Mouse (Mus musculus) MEL (cell line): ENCODE data around the gene Aldh1a1. TPM values are rescaled to one million over a fixed set of nuclear protein-coding genes. Genes with fewer than 3 reads are reported as not detected.

Experiments used
- DNase-seq: peaks from one replicate; pipeline ENCODE4 v3.0.0; 2011; ENCODE audit warnings: low read depth, low spot score
- H3K27ac ChIP-seq: 2 replicates; pipeline ENCODE4 v1.5.1; 2012; ENCODE audit warnings: low read depth, mild to moderate bottlenecking, control low read depth, low read length, moderate library complexity; ENCODE audit not compliant: control insufficient read depth
- H3K27me3 ChIP-seq, 2 experiments: fragments of 150-350 bp in 1 of 2; sonication (generic) in 1 of 2; 2 replicates each; pipeline ENCODE4 v1.6.1; 2012; ENCODE audit warnings: low read length in 2 of 2, mild to moderate bottlenecking in 2 of 2, improper control_type of control experiment in 1 of 2, moderate library complexity in 1 of 2; ENCODE audit not compliant: insufficient read depth in 2 of 2, control insufficient read depth in 1 of 2
- H3K36me3 ChIP-seq, 2 experiments: 2 replicates each; pipeline ENCODE4 v1.6.1; 2012 to 2014; ENCODE audit warnings: low read length in 2 of 2, improper control_type of control experiment in 1 of 2, inconsistent platforms in 1 of 2, mild to moderate bottlenecking in 1 of 2; ENCODE audit not compliant: insufficient read depth in 2 of 2, control insufficient read depth in 1 of 2
- H3K4me1 ChIP-seq, 2 experiments: fragments of 150-350 bp in 1 of 2; sonication (generic) in 1 of 2; 2 replicates each; pipeline ENCODE4 v1.6.1; 2012; ENCODE audit warnings: low read length in 2 of 2, improper control_type of control experiment in 1 of 2, mild to moderate bottlenecking in 1 of 2; ENCODE audit not compliant: insufficient read depth in 2 of 2, control insufficient read depth in 1 of 2
- H3K4me3 ChIP-seq, 2 experiments: fragments of 150-350 bp in 1 of 2; sonication (generic) in 1 of 2; 2 replicates each; pipeline ENCODE4 v1.5.1; 2012; ENCODE audit warnings: low read depth in 2 of 2, low read length in 2 of 2, mild to moderate bottlenecking in 2 of 2, moderate library complexity in 2 of 2, control low read depth in 1 of 2, improper control_type of control experiment in 1 of 2; ENCODE audit not compliant: control insufficient read depth in 1 of 2, insufficient read depth in 1 of 2
- H3K79me2 ChIP-seq: 2 replicates; pipeline ENCODE4 v1.6.1; 2012; ENCODE audit warnings: mild to moderate bottlenecking, low read length, moderate library complexity; ENCODE audit not compliant: control insufficient read depth, poor library complexity, insufficient read depth
- H3K9ac ChIP-seq: 2 replicates; pipeline ENCODE4 v1.6.1; 2012; ENCODE audit warnings: low read depth, mild to moderate bottlenecking, control low read depth, low read length, moderate library complexity; ENCODE audit not compliant: control insufficient read depth, poor library complexity, severe bottlenecking
- H3K9me3 ChIP-seq: fragments of 150-350 bp; sonication (generic); replicated peaks from 2 replicates; pipeline ENCODE4 v1.6.1; 2012; ENCODE audit warnings: mild to moderate bottlenecking, low read length, improper control_type of control experiment, moderate library complexity; ENCODE audit not compliant: insufficient read depth
- CHD1 ChIP-seq: IDR thresholded peaks from 2 replicates; pipeline ENCODE4 v1.6.1; 2012; ENCODE audit warnings: low read depth, mild to moderate bottlenecking, inconsistent platforms, low read length, improper control_type of control experiment
- CTCF ChIP-seq, 3 experiments: IDR thresholded peaks in 2 of 3; conservative IDR thresholded peaks in 1 of 3; 2 replicates each; pipeline ENCODE4 v1.5.1; 2011 to 2012; ENCODE audit warnings: low read length in 3 of 3, low read depth in 2 of 3, mild to moderate bottlenecking in 2 of 3, improper control_type of control experiment in 1 of 3, inconsistent platforms in 1 of 3, mixed read lengths in 1 of 3, moderate library complexity in 1 of 3; ENCODE audit not compliant: control insufficient read depth in 1 of 3, insufficient read depth in 1 of 3, poor library complexity in 1 of 3, severe bottlenecking in 1 of 3
- E2F4 ChIP-seq: IDR thresholded peaks from 2 replicates; pipeline ENCODE4 v1.6.1; 2011; ENCODE audit warnings: low read depth, low read length, improper control_type of control experiment, borderline replicate concordance
- ELF1 ChIP-seq: IDR thresholded peaks from 2 replicates; pipeline ENCODE4 v1.6.1; 2014; ENCODE audit warnings: low read depth, mild to moderate bottlenecking, inconsistent platforms, low read length, improper control_type of control experiment, moderate library complexity
- HCFC1 ChIP-seq: IDR thresholded peaks from 2 replicates; pipeline ENCODE4 v1.6.1; 2012; ENCODE audit warnings: low read depth, mild to moderate bottlenecking, inconsistent platforms, low read length, improper control_type of control experiment, moderate library complexity
- JUND ChIP-seq: IDR thresholded peaks from 2 replicates; pipeline ENCODE4 v1.6.1; 2011; ENCODE audit warnings: low read depth, mild to moderate bottlenecking, improper control_type of control experiment, low read length
- MAFK ChIP-seq: IDR thresholded peaks from 2 replicates; pipeline ENCODE4 v1.6.1; 2011; ENCODE audit warnings: low read depth, mild to moderate bottlenecking, low read length, improper control_type of control experiment, borderline replicate concordance
- MAX ChIP-seq: IDR thresholded peaks from 2 replicates; pipeline ENCODE4 v1.6.1; 2011; ENCODE audit warnings: low read length, improper control_type of control experiment
- MAZ ChIP-seq: IDR thresholded peaks from 2 replicates; pipeline ENCODE4 v1.6.1; 2012; ENCODE audit warnings: low read depth, mild to moderate bottlenecking, inconsistent platforms, low read length, improper control_type of control experiment
- MEF2A ChIP-seq: IDR thresholded peaks from 2 replicates; pipeline ENCODE4 v1.6.1; 2014; ENCODE audit warnings: low read depth, mild to moderate bottlenecking, inconsistent platforms, low read length, improper control_type of control experiment; ENCODE audit not compliant: poor library complexity, insufficient replicate concordance, severe bottlenecking; ENCODE audit errors: extremely low read depth
- MXI1 ChIP-seq: IDR thresholded peaks from 2 replicates; pipeline ENCODE4 v1.6.1; 2011; ENCODE audit warnings: mild to moderate bottlenecking, low read depth, low read length, improper control_type of control experiment
- MYB ChIP-seq: IDR thresholded peaks from 2 replicates; pipeline ENCODE4 v1.6.1; 2011; ENCODE audit warnings: mild to moderate bottlenecking, low read depth, low read length, improper control_type of control experiment
- MYC ChIP-seq: IDR thresholded peaks from 2 replicates; pipeline ENCODE4 v1.6.1; 2011; ENCODE audit warnings: low read depth, mild to moderate bottlenecking, low read length, improper control_type of control experiment, moderate library complexity
- NELFE ChIP-seq: IDR thresholded peaks from 2 replicates; pipeline ENCODE4 v1.6.1; 2011; ENCODE audit warnings: low read depth, low read length, improper control_type of control experiment
- RAD21 ChIP-seq: IDR thresholded peaks from 2 replicates; pipeline ENCODE4 v1.6.1; 2011; ENCODE audit warnings: mild to moderate bottlenecking, low read depth, low read length, improper control_type of control experiment
- RCOR1 ChIP-seq: IDR thresholded peaks from 2 replicates; pipeline ENCODE4 v1.6.1; 2012; ENCODE audit warnings: low read depth, mild to moderate bottlenecking, inconsistent platforms, low read length, improper control_type of control experiment
- SIN3A ChIP-seq: IDR thresholded peaks from 2 replicates; pipeline ENCODE4 v1.6.1; 2012; ENCODE audit warnings: low read length, improper control_type of control experiment, inconsistent platforms
- TAL1 ChIP-seq: IDR thresholded peaks from 2 replicates; pipeline ENCODE4 v1.6.1; 2012; ENCODE audit warnings: mild to moderate bottlenecking, inconsistent platforms, low read length, moderate library complexity, mixed read lengths
- TCF12 ChIP-seq: IDR thresholded peaks from 2 replicates; pipeline ENCODE4 v1.6.1; 2014; ENCODE audit warnings: low read depth, mild to moderate bottlenecking, inconsistent platforms, low read length, improper control_type of control experiment, moderate library complexity
- UBTF ChIP-seq: IDR thresholded peaks from 2 replicates; pipeline ENCODE4 v1.6.1; 2012; ENCODE audit warnings: low read depth, mild to moderate bottlenecking, inconsistent platforms, low read length, improper control_type of control experiment, moderate library complexity, borderline replicate concordance; ENCODE audit not compliant: insufficient read depth
- ZC3H11A ChIP-seq: IDR thresholded peaks from 2 replicates; pipeline ENCODE4 v1.6.1; 2012; ENCODE audit warnings: low read depth, mild to moderate bottlenecking, inconsistent platforms, low read length, improper control_type of control experiment
- polyA plus RNA-seq, 2 experiments: library from polyadenylated mRNA; stranded (reverse) in 1 of 2; unstranded in 1 of 2; fragments of >175 nt in 1 of 2; fragments of >200 nt in 1 of 2; gene quantifications; 2 replicates each; pipeline versions ENCODE4 v1.2.1 to v1.2.4; 2012; ENCODE audit warnings: low replicate concordance in 2 of 2, low read depth in 1 of 2; ENCODE audit not compliant: insufficient read length in 2 of 2, insufficient read depth in 1 of 2, missing spikeins in 1 of 2
- total RNA-seq: library from RNA; depleted of rRNA; stranded (reverse); fragments of 300-350 nt; gene quantifications from 2 replicates; pipeline ENCODE4 v1.2.3, GENCODE M21; 2012

The Aldh1a1 gene
- total and polyA plus RNA-seq, 3 experiments = 2.3 to 10.3 TPM; not detected in 1

DNA sequence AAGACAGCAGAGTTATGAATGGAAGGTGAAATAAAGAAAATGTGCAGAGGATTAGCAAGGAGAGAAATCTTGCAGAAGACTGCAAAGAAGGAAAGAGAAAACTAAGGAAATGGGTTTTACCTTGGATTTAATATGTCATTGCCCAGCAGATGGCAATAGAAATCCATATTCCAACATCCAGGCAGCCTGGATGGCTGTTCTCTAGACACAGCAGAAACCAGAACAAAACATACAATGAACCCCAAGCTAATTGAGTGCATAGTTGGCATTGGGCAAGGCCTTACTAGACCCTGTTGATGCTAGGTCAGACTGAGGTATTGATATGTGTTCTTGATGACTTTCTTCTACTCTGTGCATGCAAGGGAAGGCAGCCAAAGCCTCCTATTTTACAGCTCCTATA is 43.0 kb upstream of the Aldh1a1 start (continued):
- TF ChIP-seq MAZ = no peak
- no peak for TF ChIP-seq MYB
- no peak for TF ChIP-seq MXI1
- TF ChIP-seq TAL1 = no peak
- TF ChIP-seq MAFK = no peak
- peak; percentile 31; the same call in 1 of the 2 replicates for TF ChIP-seq ZC3H11A
- TF ChIP-seq UBTF = no peak
- TF ChIP-seq MYC = no peak
- no peak for TF ChIP-seq CHD1

DNA sequence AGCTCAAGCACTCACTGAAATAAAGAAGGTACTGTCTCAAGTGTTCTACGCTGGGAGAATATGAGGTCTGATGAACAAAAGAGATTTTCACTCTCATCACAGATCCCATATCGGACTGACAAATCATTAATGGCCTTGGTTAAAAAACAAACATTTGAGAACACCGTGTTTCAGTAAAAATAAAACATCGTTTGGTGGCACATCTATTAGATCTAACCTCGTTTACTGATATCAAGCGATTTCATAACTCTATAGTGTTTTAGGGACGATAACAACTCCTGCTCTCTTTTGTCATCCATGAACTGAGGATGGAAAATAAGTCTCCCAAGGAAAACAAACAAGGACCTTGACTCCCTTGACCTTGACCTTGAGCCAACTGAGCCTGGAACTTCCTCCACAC is 41.5 kb upstream of the Aldh1a1 start:
- Histone ChIP-seq H3K27me3 (no peaks in the 10 kb centered on the region), H3K9me3 (no peaks in the 10 kb centered on the region), H3K27ac (no peak overlapping the region), H3K4me3 (no peak overlapping the region), H3K79me2 (no peaks in the 10 kb centered on the region), H3K9ac (no peak overlapping the region), H3K36me3 (no peaks in the 10 kb centered on the region), H3K4me1 (no peaks in the 10 kb centered on the region)
- no peak for DNase-seq
- no peak for TF ChIP-seq RCOR1
- no peak for TF ChIP-seq CHD1
- no peak for TF ChIP-seq MAFK
- no peak for TF ChIP-seq RAD21
- TF ChIP-seq TAL1 = no peak
- TF ChIP-seq MAX = no peak
- TF ChIP-seq NELFE = no peak
- no peak for TF ChIP-seq SIN3A
- no peak for TF ChIP-seq TCF12
- TF ChIP-seq MAZ = no peak
- TF ChIP-seq MEF2A = no peak
- no peak for TF ChIP-seq HCFC1
- no peak for TF ChIP-seq ZC3H11A
- TF ChIP-seq CTCF (IDR thresholded peaks at IDR 0.05 in 2 of 3, conservative IDR thresholded peaks at IDR 0.05 in 1 of 3; ENCODE audit: control insufficient read depth in 1 of 3, insufficient read depth in 1 of 3, low read depth in 2 of 3, low read length in 3 of 3, poor library complexity in 1 of 3, severe bottlenecking in 1 of 3) = no peak
- no peak for TF ChIP-seq E2F4
- no peak for TF ChIP-seq JUND

DNA sequence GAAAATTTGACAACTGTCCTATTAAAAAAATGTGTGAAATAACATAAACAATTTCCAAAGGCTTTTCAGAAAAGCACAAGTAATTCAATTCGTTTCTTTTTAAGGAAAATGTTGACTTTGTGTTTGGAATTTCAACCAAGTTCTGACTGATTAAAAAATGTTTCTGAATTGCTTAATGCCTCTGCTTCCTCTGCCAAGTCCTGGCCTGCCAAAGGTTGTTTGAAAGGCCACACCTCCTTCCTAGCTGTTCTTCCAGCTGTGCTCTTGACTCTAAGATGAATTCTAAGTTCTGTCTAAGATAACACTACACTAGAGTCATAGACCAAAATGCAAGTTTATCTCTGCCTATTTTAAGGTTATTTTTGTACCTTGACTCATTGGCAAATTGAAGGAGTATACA is 8.0 kb upstream of the Aldh1a1 start:
- H3K36me3 ChIP-seq = no peaks in the 10 kb centered on the region
- no peak for DNase-seq
- no peaks in the 10 kb centered on the region for H3K4me1 ChIP-seq
- H3K27me3 ChIP-seq = no peaks in the 10 kb centered on the region
- no peak overlapping the region for H3K27ac ChIP-seq
- TF ChIP-seq ELF1 = no peak
- H3K4me3 ChIP-seq = no peak overlapping the region
- H3K9me3 ChIP-seq = no peaks in the 10 kb centered on the region
- H3K79me2 ChIP-seq = no peaks in the 10 kb centered on the region
- no peak overlapping the region for H3K9ac ChIP-seq
